Mouse (Mus musculus): Measurements from ENCODE around the gene Zp1. TPM values are rescaled to one million over a fixed set of nuclear protein-coding genes. Genes with fewer than 3 reads are reported as not detected.

The Zp1 gene
- total RNA-seq, 1 experiment from 2014 or later = not detected

DNA sequence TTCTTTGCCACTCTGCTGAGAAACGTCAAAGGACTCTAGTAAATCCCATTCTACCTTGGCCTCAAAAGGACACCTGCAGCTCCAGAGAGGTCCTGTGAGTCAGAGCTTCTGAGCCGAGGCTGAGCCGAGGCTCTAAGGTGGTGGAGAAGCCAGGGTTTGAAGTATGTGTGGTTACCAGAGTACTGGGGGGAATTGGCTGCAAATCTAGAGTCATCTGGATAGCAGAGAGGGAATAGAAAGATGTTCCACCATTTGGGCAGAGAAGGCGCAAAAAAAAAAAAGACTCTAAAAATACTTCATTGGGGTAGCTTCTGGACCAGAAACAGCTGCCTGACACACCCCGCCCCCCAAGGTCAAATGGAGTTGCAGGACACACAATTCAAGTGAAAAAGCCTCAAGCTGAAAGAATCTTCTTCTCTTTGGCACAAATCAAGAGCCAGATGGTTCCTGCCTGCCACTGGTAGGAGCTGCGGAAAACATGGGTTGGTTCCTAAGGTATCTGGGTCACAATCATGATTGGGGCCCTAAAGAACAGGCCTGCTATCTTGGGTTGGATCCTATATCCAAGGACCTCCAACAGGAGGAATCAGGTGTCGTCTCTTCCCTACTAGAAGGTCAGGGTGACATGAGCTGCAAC, 42.1 kb downstream of the Zp1 start:
- DNase-seq = peak; percentile 32

DNA sequence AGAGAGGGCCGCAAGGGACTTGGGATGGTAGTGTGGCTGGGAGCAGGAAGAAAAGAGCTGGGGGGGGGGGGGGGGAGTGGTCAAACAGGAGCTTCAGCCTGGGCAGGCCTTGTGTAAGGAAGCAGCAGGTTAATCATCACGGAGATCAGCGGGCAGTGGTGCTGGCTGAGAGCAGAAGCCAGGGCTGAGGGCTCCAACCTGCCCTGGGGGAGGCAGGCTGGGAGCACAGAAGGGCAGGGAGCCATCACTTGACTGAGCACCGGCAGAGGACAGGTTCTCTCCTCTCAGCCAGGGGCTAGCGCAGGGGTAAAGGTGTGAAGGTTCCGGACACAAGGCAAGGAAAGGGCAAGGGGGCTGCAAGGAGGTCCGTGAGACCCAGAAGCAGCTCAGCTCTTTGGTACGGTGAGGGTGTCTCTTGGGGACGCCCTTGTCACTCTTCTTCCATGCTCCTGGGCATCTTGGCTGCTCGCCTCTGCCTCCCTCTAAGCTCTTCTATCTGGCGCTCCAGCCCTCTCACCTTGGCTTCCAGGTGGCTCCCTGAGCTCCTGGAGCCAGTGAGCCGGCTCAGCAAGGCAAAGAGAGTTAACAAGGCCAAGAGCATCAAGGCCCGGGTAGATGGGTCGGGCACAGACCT, 49.0 kb downstream of the Zp1 start:
- DNase-seq = no peak

DNA sequence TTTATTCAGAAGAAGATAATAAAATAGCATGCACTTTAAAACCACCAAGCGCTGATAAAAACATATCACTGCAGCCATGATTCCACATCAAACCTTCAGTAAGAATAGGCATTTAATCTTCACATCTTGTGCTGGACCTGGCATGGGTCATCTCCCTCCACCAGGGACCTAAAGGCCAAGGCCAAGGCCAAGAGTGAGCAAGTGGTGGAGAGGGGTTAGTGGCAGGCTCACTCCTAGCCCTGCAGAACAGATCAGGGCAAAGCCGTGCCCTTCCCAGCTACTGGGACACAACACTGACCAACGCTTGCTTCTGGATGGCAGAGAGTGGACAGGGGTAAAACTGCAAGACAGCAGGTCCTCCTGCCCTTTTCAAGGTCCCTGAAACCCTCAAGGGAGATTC, 49.8 kb downstream of the Zp1 start:
- peak; percentile 32 for DNase-seq

DNA sequence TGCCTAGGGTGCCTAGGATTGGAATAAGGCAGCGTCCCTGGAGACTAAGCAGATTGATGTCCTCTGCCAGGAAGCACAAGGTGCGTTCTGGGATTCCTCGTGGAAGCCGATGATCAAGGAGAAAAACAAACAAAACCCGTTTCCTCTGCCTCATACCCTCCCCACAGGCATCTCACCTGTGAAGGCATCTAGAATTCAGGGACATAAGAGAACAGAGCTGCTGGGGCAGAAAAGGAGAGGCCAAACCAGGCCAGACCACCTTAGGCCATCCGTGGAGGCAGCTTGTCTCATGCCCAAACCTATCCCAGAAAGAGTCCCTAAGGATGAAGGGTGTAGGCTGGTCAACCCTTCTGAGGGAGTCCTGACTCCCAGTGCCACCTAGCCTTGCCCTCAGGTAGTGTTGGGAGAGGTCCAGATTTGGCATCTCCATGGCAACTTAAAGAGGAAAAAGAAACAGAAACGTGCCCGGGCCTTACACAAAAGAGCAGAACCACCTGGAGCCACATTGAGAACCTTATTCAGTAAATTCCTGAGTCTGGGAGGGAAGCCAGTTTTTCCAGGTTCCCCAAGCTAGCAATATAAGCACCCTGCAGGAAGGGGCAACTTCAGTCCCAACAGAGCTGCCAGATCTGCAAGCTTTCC, 50.4 kb downstream of the Zp1 start, which contains the start of gene Tmem132a:
TSS of gene Tmem132a (minus strand) at position 55 of the 642 bp plus-strand sequence.
- no peak for DNase-seq

DNA sequence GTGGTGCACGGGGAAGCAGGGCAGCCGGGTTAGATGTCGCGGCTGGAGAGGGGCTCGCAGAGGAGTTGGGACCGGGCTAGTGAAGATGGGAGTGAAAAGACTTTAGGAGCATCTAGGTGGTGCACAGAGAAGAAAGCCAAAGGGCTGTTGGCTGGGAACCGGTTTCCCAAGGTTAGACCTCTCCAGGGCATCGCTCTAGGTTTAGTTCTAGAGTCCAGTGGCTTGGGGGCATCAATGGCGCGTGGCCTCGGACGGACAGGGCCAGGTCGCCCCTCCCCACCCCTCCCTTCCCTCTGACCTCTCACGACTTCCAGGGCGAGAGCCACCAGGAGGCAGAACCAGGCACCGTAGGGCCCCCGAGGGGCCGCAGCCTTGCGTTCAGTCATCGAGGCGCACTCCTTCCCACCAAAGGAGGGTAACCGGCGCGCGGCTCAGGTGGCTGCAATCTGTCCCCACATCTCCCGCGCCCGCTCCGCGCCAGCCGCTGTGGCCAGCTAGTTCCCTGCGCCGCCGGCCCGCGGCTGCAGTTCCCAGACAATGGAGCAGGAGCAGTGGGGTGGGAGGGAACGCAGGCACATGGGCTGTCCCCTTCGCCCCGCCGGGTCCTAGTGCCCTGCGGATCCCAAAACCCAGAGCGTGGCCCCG, 51.1 kb downstream of the Zp1 start:
- peak; percentile 83 for DNase-seq

DNA sequence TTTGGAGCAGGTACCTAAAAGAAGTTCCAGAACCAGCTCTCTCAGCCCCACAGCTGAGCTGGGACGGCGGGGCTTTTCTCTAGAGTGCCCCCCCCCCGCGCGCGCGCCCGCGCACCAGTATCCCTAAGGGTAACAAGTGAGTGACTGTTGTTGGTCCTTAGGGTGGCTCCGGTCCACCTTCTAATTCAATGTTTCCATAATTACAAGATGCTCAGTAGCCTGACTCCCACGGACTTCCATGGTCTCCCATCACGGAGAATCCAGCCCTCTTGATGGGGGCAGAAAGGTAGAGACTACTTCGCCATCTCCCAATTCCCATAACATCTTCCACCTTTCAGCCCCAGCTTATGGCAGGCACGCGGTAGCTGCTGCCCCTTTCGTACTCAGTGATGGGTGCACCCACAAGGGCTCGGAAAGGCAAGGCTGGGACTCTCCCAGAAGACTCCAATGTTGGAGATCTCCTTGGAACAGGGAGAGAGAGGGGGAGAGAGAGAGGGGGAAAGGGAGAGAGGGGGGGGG, 51.8 kb downstream of the Zp1 start:
- no peak for DNase-seq

DNA sequence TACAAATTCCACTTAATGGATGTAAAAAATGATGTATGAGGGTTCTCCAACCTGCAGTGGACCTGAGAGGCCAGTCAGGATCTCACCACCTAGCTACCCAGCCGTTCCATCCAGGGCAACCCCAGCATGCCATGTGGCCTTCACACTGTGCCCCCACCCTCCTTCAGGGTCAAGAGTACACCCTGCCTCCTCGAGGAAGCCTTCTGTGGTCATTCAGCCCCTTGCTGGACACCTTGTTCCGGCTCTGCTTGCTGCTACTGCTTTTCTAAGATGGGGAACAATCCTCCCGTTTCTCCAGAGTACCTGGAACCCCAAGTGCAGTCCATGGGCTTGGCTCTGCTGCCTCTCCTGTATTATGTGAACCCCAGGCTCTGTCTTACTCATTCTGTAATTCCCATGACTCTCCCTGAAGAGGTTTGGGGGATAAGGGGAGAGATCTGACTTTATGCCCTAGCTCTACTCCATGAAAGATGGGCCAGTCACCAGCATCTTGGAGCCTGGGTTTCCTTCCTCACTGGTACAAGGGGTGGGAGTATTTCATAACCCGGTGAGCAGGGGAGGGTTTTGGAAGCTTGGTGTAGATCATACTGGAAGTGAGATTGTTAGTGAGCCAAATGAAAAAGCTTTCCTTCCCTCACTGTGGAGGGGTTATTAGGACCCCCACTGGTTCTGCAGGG, 52.3 kb downstream of the Zp1 start:
- no peak for DNase-seq

DNA sequence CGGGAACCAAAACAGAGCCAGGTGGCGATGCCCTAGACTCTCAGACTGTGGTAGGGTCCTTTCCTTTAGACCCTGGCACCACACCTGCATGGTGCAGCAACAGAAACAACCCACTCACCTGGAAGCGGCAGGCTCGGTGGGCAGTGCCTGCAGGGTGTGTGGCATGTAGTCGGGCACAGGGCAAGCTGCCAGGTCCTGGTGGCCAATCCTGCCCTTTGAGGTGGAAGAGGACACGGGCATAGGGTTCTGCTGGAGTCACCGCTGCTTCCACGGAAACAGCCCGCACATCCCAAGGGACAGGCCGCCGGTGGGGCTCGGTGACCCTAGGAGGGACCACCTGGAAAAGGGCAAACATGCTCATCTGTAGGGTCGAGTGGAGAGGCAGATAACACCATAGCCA, 54.1 kb downstream of the Zp1 start:
- no peak for DNase-seq

Other genes with a start within 250 kb of the Zp1 start
- not detected in 2 replicates for gene Pga5, start 242.6 kb downstream of the Zp1 start, total RNA-seq (2021)
- 32.4 and 33.6 TPM in 2 replicates for gene Vps37c, start 231.9 kb downstream of the Zp1 start, total RNA-seq (2021)
- 0.12 TPM in 1 of 2 replicates, not detected in the other for gene Cd5, start 181.6 kb downstream of the Zp1 start, total RNA-seq (2021)
- gene Cd6, start 90.6 kb downstream of the Zp1 start, total RNA-seq (2021) = not detected in 2 replicates
- 3.2 and 4.0 TPM in 2 replicates for gene Slc15a3, start 80.9 kb downstream of the Zp1 start, total RNA-seq (2021)
- gene Tmem132a, start 50.7 kb downstream of the Zp1 start, total RNA-seq (2021) = 30.5 and 32.8 TPM in 2 replicates
- gene Tmem109, start 38.6 kb downstream of the Zp1 start, total RNA-seq (2021) = 143 and 161 TPM in 2 replicates
- 196 and 223 TPM in 2 replicates for gene Prpf19, start 25.4 kb downstream of the Zp1 start, total RNA-seq (2021)
- gene Ptgdr2, start 16.5 kb upstream of the Zp1 start, total RNA-seq (2021) = 0.12 and 0.48 TPM in 2 replicates
- 14.5 and 16.7 TPM in 2 replicates for gene Ccdc86, start 28.6 kb upstream of the Zp1 start, total RNA-seq (2021)
- gene Ms4a10, start 54.0 kb upstream of the Zp1 start, total RNA-seq (2021) = 30.9 and 39.3 TPM in 2 replicates
- gene Ms4a15, start 72.6 kb upstream of the Zp1 start, total RNA-seq (2021) = not detected in 2 replicates
- gene Ms4a18, start 97.4 kb upstream of the Zp1 start, total RNA-seq (2021) = not detected in 2 replicates
- 0.90 and 0.94 TPM in 2 replicates for gene Ms4a8a, start 160.5 kb upstream of the Zp1 start, total RNA-seq (2021)
- not detected in 2 replicates for gene 1700017D01Rik, start 210.2 kb upstream of the Zp1 start, total RNA-seq (2021)
- not detected in 2 replicates for gene 1700025F22Rik, start 244.7 kb upstream of the Zp1 start, total RNA-seq (2021)